Mouse (Mus musculus) forebrain, embryonic 15.5 days (tissue): ENCODE measurements around the gene Gm10409. TPM values are rescaled to one million over a fixed set of nuclear protein-coding genes. Genes with fewer than 3 reads are reported as not detected.
"Not testable (repeated sequence)": the region's sequence is repeated elsewhere in the genome, so short reads cannot be mapped to it uniquely, and the experiment has no call there.

ENCODE experiments used
- ATAC-seq: fragments of 200-750 bp; cut with Nextera tagmentation; replicated peaks from 2 replicates; pipeline ENCODE4 v1.8.0; 2017; ENCODE audit warnings: mild to moderate bottlenecking, moderate TSS enrichment, moderate library complexity
- H3K27ac ChIP-seq: fragments of 300-500 bp; sonication (generic); replicated peaks from 2 replicates; pipeline ENCODE4 v1.5.1; 2015; ENCODE audit warnings: mild to moderate bottlenecking, inconsistent platforms
- H3K27me3 ChIP-seq: fragments of 300-500 bp; sonication (generic); 2 replicates; pipeline ENCODE4 v1.6.1; 2015; ENCODE audit warnings: inconsistent platforms
- H3K36me3 ChIP-seq: fragments of 300-500 bp; sonication (generic); 2 replicates; pipeline ENCODE4 v1.6.1; 2015; ENCODE audit warnings: mild to moderate bottlenecking, inconsistent platforms
- H3K4me1 ChIP-seq: fragments of 300-500 bp; sonication (generic); 2 replicates; pipeline ENCODE4 v1.6.1; 2015; ENCODE audit warnings: inconsistent platforms
- H3K4me2 ChIP-seq: fragments of 300-500 bp; sonication (generic); replicated peaks from 2 replicates; pipeline ENCODE4 v1.6.1; 2015; ENCODE audit warnings: mild to moderate bottlenecking, inconsistent platforms
- H3K4me3 ChIP-seq: fragments of 300-500 bp; sonication (generic); 2 replicates; pipeline ENCODE4 v1.5.1; 2015; ENCODE audit warnings: mild to moderate bottlenecking, inconsistent platforms
- H3K9ac ChIP-seq: fragments of 300-500 bp; sonication (generic); replicated peaks from 2 replicates; pipeline ENCODE4 v1.6.1; 2015; ENCODE audit warnings: mild to moderate bottlenecking, inconsistent platforms
- H3K9me3 ChIP-seq: fragments of 300-500 bp; sonication (generic); 2 replicates; pipeline ENCODE4 v1.6.1; 2016; ENCODE audit warnings: inconsistent platforms
- WGBS: fragments of 180-500 bp; shearing (Covaris S2); methylation state at CpG from one replicate; pipeline ENCODE4 v1.1.7; 2015; ENCODE audit warnings: mixed read lengths; 5-methylcytosine and 5-hydroxymethylcytosine counted together
- polyA plus RNA-seq: library from polyadenylated mRNA; unstranded; fragments of >200 nt; fragmentation: Nextera tagmentation; extraction: Ambion mirVana; gene quantifications from 2 replicates; pipeline ENCODE4 v1.2.1, GENCODE M21; 2015

Gene Gm10409
- 11.3 and 12.4 TPM in 2 replicates for polyA plus RNA-seq

DNA sequence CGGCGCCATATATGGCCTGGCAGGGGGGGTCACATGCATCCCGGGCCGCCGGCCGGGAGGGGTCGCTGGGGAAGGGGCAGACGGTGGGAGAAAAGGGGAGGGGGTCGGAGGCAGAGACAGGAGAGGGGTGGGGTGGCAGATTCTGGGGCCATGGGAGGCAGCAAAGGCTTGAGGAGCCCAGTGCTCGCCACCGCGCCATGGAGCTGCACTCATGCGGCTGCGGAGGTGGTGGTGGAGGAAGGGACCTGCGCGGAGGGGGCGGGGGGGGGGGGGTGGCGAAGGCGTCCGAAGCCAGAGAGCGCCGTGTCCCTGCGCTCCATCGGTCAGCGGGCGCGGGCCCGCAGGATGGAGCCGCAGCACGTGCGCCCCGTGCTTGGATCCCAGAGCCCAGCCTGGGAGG, at the start of gene Gm10409:
Gene Gm10409, plus strand, starts transcription at position 301 of the 400 bp plus-strand sequence.
- no CpG with 5 or more reads among the region's 32 CpGs for WGBS
- not testable (repeated sequence) for ATAC-seq, H3K9ac ChIP-seq, H3K4me2 ChIP-seq, H3K9me3 ChIP-seq, H3K27ac ChIP-seq, H3K4me1 ChIP-seq, H3K27me3 ChIP-seq, H3K36me3 ChIP-seq, H3K4me3 ChIP-seq

DNA sequence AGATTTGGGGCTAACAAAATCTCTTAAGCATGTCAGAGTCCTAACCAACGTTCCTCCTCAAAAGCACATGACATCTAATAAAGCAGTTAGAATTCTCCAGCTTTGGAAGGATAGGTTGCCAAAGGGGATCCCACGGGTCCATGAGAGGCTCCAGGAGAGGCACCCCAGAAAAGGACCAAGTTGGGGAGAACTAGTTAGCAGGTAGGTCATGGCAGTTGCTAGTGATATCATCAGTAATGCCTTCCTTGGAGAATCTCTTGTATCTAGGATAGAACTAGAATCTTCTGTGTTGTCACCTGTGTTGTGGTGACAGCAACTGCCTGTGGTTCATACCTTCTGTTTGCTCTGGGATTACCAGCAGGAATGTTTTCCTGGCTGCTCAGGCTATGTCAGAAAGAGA, 17.6 kb upstream of the Gm10409 start, which contains the start of gene Gm10413:
Gene Gm10413, plus strand, starts transcription at position 301 of the 400 bp plus-strand sequence.
- H3K27ac ChIP-seq, H3K4me2 ChIP-seq, H3K4me3 ChIP-seq, H3K9me3 ChIP-seq, H3K4me1 ChIP-seq, H3K36me3 ChIP-seq, ATAC-seq, H3K27me3 ChIP-seq, H3K9ac ChIP-seq: not testable (repeated sequence)
- no CpG with 5 or more reads among the region's 2 CpGs for WGBS

GRCm38 (mm10) chr14:3427803-3428202, 15.4 kb downstream of the Gm10409 start, which contains the start of gene Gm3005:
Gm3005 (plus strand) TSS chr14:3428103.
- ATAC-seq, H3K4me3 ChIP-seq, H3K27me3 ChIP-seq, H3K4me1 ChIP-seq, H3K9ac ChIP-seq, H3K9me3 ChIP-seq, H3K27ac ChIP-seq, H3K4me2 ChIP-seq, H3K36me3 ChIP-seq: not testable (repeated sequence)
- WGBS = no CpG with 5 or more reads among the region's 2 CpGs

DNA sequence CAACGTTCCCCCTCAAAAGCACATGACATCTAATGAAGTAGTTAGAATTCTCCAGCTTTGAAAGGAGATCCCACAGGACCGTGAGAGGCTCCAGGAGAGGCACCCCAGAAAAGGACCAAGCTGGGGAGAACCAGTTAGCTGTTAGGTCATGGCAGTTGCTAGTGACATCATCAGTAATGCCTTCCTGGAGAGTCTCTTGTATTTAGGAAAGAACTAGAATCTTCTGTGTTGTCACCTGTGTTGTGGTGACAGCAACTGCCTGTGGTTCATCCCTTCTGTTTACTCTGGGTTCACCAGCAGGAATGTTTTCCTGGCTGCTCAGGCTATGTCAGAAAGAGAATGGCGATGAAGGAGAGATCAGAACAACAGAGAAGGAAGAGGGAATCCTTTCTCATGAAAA, 36.7 kb downstream of the Gm10409 start, which contains the start of gene Gm10408:
Gene Gm10408, plus strand, starts transcription at position 301 of the 400 bp plus-strand sequence.
- WGBS = no CpG with 5 or more reads among the region's 3 CpGs
- not testable (repeated sequence) for H3K4me1 ChIP-seq, H3K27me3 ChIP-seq, H3K36me3 ChIP-seq, H3K27ac ChIP-seq, H3K9ac ChIP-seq, ATAC-seq, H3K4me3 ChIP-seq, H3K4me2 ChIP-seq, H3K9me3 ChIP-seq

Other genes with a start within 250 kb of the Gm10409 start
- gene Gm5795, start 224.4 kb upstream of the Gm10409 start, polyA plus RNA-seq = 0.24 TPM in 1 of 2 replicates, not detected in the other
- 16.1 and 16.2 TPM in 2 replicates for gene D830030K20Rik, start 204.1 kb upstream of the Gm10409 start, polyA plus RNA-seq
- not detected in 2 replicates for gene Gm2956, start 80.0 kb upstream of the Gm10409 start, polyA plus RNA-seq
- not detected in 2 replicates for gene Gm10413, start 17.5 kb upstream of the Gm10409 start, polyA plus RNA-seq
- 6.2 and 7.2 TPM in 2 replicates for gene Gm3005, start 15.5 kb downstream of the Gm10409 start, polyA plus RNA-seq
- not detected in 2 replicates for gene Gm10408, start 36.8 kb downstream of the Gm10409 start, polyA plus RNA-seq
- not detected in 2 replicates for gene Gm3012, start 221.9 kb downstream of the Gm10409 start, polyA plus RNA-seq
- 11.3 and 12.4 TPM in 2 replicates for gene Gm3020, start 239.4 kb downstream of the Gm10409 start, polyA plus RNA-seq